Mouse (Mus musculus): ENCODE results near the gene Elane. TPM values are rescaled to one million over a fixed set of nuclear protein-coding genes. Genes with fewer than 3 reads are reported as not detected.

The Elane gene
- polyA plus RNA-seq, 1 experiment from 2014 or later: 0.53 TPM

GRCm38 (mm10) chr10:79930826-79931186 is 44.8 kb downstream of the Elane start:
- no peak overlapping the region for H3K27ac ChIP-seq
- H3K4me1 ChIP-seq: peaks cover 66% of the 10 kb centered on the region
- peaks cover 39% of the 10 kb centered on the region for H3K36me3 ChIP-seq
- no peaks in the 10 kb centered on the region for H3K27me3 ChIP-seq (replicated peaks)
- peak overlapping the region; percentile 5; the same call in 1 of the 2 replicates for H3K4me3 ChIP-seq
- peak overlapping the region; percentile 35; the same call in 1 of the 2 replicates for H3K9ac ChIP-seq
- ATAC-seq (ENCODE audit: low FRiP score, low read depth): no peak
- H3K4me2 ChIP-seq (replicated peaks): peak overlapping the region; percentile 93
- 77% methylated on average over 16 of the region's 16 CpGs for WGBS
- no peaks in the 10 kb centered on the region for H3K9me3 ChIP-seq

GRCm38 (mm10) chr10:79931797-79932196 is 45.8 kb downstream of the Elane start:
- H3K9ac ChIP-seq: no peak overlapping the region
- H3K27me3 ChIP-seq (replicated peaks): no peaks in the 10 kb centered on the region
- H3K27ac ChIP-seq: no peak overlapping the region
- H3K4me3 ChIP-seq: no peak overlapping the region
- whole genome bisulfite sequencing: 80% methylated on average over 9 of the region's 9 CpGs
- H3K4me2 ChIP-seq (replicated peaks): peak overlapping the region; percentile 12; the same call in 1 of the 2 replicates
- no peak for ATAC-seq (ENCODE audit: low FRiP score, low read depth)
- H3K9me3 ChIP-seq: no peaks in the 10 kb centered on the region
- peaks cover 63% of the 10 kb centered on the region for H3K4me1 ChIP-seq
- H3K36me3 ChIP-seq: peaks cover 44% of the 10 kb centered on the region

- WGBS: 16% methylated on average over 8 of the region's 8 CpGs
- peak overlapping the region; percentile 16; the same call in 1 of the 2 replicates for H3K27ac ChIP-seq
- H3K4me3 ChIP-seq: no peak overlapping the region
- H3K4me1 ChIP-seq: peaks cover 72% of the 10 kb centered on the region
- peaks cover 48% of the 10 kb centered on the region for H3K36me3 ChIP-seq
- H3K9me3 ChIP-seq: no peaks in the 10 kb centered on the region
- no peaks in the 10 kb centered on the region for H3K27me3 ChIP-seq (replicated peaks)
- H3K4me2 ChIP-seq (replicated peaks): peak overlapping the region; percentile 26
- H3K9ac ChIP-seq: peak overlapping the region; percentile 41; the same call in 1 of the 2 replicates
- no peak for ATAC-seq (ENCODE audit: low FRiP score, low read depth)
Measured at GRCm38 (mm10) chr10:79932736-79933135, 46.7 kb downstream of the Elane start.

- Histone ChIP-seq H3K4me2 (replicated peaks) (peak overlapping the region; percentile 26; the same call in 1 of the 2 replicates), H3K4me3 (no peak overlapping the region), H3K4me1 (peaks cover 76% of the 10 kb centered on the region), H3K27me3 (replicated peaks) (no peaks in the 10 kb centered on the region), H3K9ac (peak overlapping the region; percentile 19; the same call in 1 of the 2 replicates), H3K27ac (no peak overlapping the region), H3K36me3 (peaks cover 53% of the 10 kb centered on the region), H3K9me3 (no peaks in the 10 kb centered on the region)
- no peak for ATAC-seq (ENCODE audit: low FRiP score, low read depth)
- 70% methylated on average over 9 of the region's 9 CpGs for WGBS
Measured at GRCm38 (mm10) chr10:79933145-79933679, 47.2 kb downstream of the Elane start.

- peaks cover 53% of the 10 kb centered on the region for H3K36me3 ChIP-seq
- 23% methylated on average over 6 of the region's 6 CpGs for WGBS
- no peak overlapping the region for H3K27ac ChIP-seq
- H3K9me3 ChIP-seq: no peaks in the 10 kb centered on the region
- no peak for ATAC-seq (ENCODE audit: low FRiP score, low read depth)
- H3K9ac ChIP-seq: peak overlapping the region; percentile 19; the same call in 1 of the 2 replicates
- H3K4me3 ChIP-seq: no peak overlapping the region
- H3K4me1 ChIP-seq: peaks cover 71% of the 10 kb centered on the region
- no peaks in the 10 kb centered on the region for H3K27me3 ChIP-seq (replicated peaks)
- H3K4me2 ChIP-seq (replicated peaks): no peak overlapping the region
Measured at GRCm38 (mm10) chr10:79933861-79934260, 47.8 kb downstream of the Elane start.

- Histone ChIP-seq H3K4me3 (no peak overlapping the region), H3K27ac (no peak overlapping the region), H3K4me2 (replicated peaks) (no peak overlapping the region), H3K9me3 (no peaks in the 10 kb centered on the region), H3K27me3 (replicated peaks) (no peaks in the 10 kb centered on the region), H3K4me1 (peaks cover 67% of the 10 kb centered on the region), H3K36me3 (peaks cover 53% of the 10 kb centered on the region), H3K9ac (peak overlapping the region; percentile 26; the same call in 1 of the 2 replicates)
- WGBS: 66% methylated on average over 13 of the region's 13 CpGs
- ATAC-seq (ENCODE audit: low FRiP score, low read depth): no peak
Measured at GRCm38 (mm10) chr10:79934272-79934721, 48.2 kb downstream of the Elane start.

- no peak for ATAC-seq (ENCODE audit: low FRiP score, low read depth)
- peaks cover 60% of the 10 kb centered on the region for H3K4me1 ChIP-seq
- H3K9me3 ChIP-seq: no peaks in the 10 kb centered on the region
- no peak overlapping the region for H3K27ac ChIP-seq
- no peak overlapping the region for H3K4me3 ChIP-seq
- no peaks in the 10 kb centered on the region for H3K27me3 ChIP-seq (replicated peaks)
- H3K9ac ChIP-seq: no peak overlapping the region
- peaks cover 53% of the 10 kb centered on the region for H3K36me3 ChIP-seq
- 90% methylated on average over 16 of the region's 16 CpGs for whole genome bisulfite sequencing
- H3K4me2 ChIP-seq (replicated peaks): no peak overlapping the region
Measured at GRCm38 (mm10) chr10:79934794-79935569, 48.9 kb downstream of the Elane start.

GRCm38 (mm10) chr10:79936284-79936910 is 50.4 kb downstream of the Elane start:
- no peak overlapping the region for H3K4me3 ChIP-seq
- H3K27me3 ChIP-seq (replicated peaks): no peaks in the 10 kb centered on the region
- peaks cover 52% of the 10 kb centered on the region for H3K36me3 ChIP-seq
- 81% methylated on average over 10 of the region's 10 CpGs for WGBS
- peak overlapping the region; percentile 38; the same call in 1 of the 2 replicates for H3K9ac ChIP-seq
- no peak for ATAC-seq (ENCODE audit: low FRiP score, low read depth)
- 0 out of 2 replicates have a peak overlapping the region, but pooled peaks have one; percentile 9 for H3K4me2 ChIP-seq (replicated peaks)
- no peak overlapping the region for H3K27ac ChIP-seq
- H3K9me3 ChIP-seq: no peaks in the 10 kb centered on the region
- peaks cover 50% of the 10 kb centered on the region for H3K4me1 ChIP-seq

- Histone ChIP-seq H3K4me1 (peaks cover 46% of the 10 kb centered on the region), H3K27me3 (replicated peaks) (no peaks in the 10 kb centered on the region), H3K9ac (peak overlapping the region; percentile 38; the same call in 1 of the 2 replicates), H3K27ac (no peak overlapping the region), H3K4me3 (no peak overlapping the region), H3K9me3 (no peaks in the 10 kb centered on the region), H3K36me3 (peaks cover 52% of the 10 kb centered on the region), H3K4me2 (replicated peaks) (peak overlapping the region; percentile 9; the same call in 1 of the 2 replicates)
- ATAC-seq (ENCODE audit: low FRiP score, low read depth): no peak
- 84% methylated on average over 27 of the region's 27 CpGs for WGBS
Measured at GRCm38 (mm10) chr10:79936911-79937441, 50.9 kb downstream of the Elane start.

Small RNA genes lying within 50 kb of the gene (microRNA-seq; reads per million reads assigned to microRNA genes)
- not detected for gene Mir6910

Other genes starting within 250 kb of the Elane start
- gene Shc2, start 248.3 kb upstream of the Elane start, polyA plus RNA-seq (2016; fragmentation: Nextera tagmentation; extraction: Ambion mirVana): 35.5 and 43.9 TPM in 2 replicates
- not detected in 2 replicates for gene Odf3l2, start 240.5 kb upstream of the Elane start, polyA plus RNA-seq (2016; fragmentation: Nextera tagmentation; extraction: Ambion mirVana)
- gene Madcam1, start 221.7 kb upstream of the Elane start, polyA plus RNA-seq (2016; fragmentation: Nextera tagmentation; extraction: Ambion mirVana): 1.1 and 2.0 TPM in 2 replicates
- gene Tpgs1, start 216.9 kb upstream of the Elane start, polyA plus RNA-seq (2016; fragmentation: Nextera tagmentation; extraction: Ambion mirVana): 75.2 and 79.6 TPM in 2 replicates
- gene Cdc34, start 204.1 kb upstream of the Elane start, polyA plus RNA-seq (2016; fragmentation: Nextera tagmentation; extraction: Ambion mirVana): 136 and 141 TPM in 2 replicates
- gene Gzmm, start 197.2 kb upstream of the Elane start, polyA plus RNA-seq (2016; fragmentation: Nextera tagmentation; extraction: Ambion mirVana): 0.65 and 1.4 TPM in 2 replicates
- 634 and 639 TPM in 2 replicates for gene Bsg, start 181.8 kb upstream of the Elane start, polyA plus RNA-seq (2016; fragmentation: Nextera tagmentation; extraction: Ambion mirVana)
- gene Hcn2, start 169.6 kb upstream of the Elane start, polyA plus RNA-seq (2016; fragmentation: Nextera tagmentation; extraction: Ambion mirVana): 0.61 and 0.79 TPM in 2 replicates
- 44.7 and 44.9 TPM in 2 replicates for gene Polrmt, start 139.7 kb upstream of the Elane start, polyA plus RNA-seq (2016; fragmentation: Nextera tagmentation; extraction: Ambion mirVana)
- 0.55 and 1.2 TPM in 2 replicates for gene Fgf22, start 131.2 kb upstream of the Elane start, polyA plus RNA-seq (2016; fragmentation: Nextera tagmentation; extraction: Ambion mirVana)
- 115 and 118 TPM in 2 replicates for gene Rnf126, start 119.3 kb upstream of the Elane start, polyA plus RNA-seq (2016; fragmentation: Nextera tagmentation; extraction: Ambion mirVana)
- gene Fstl3, start 109.0 kb upstream of the Elane start, polyA plus RNA-seq (2016; fragmentation: Nextera tagmentation; extraction: Ambion mirVana): 1.5 and 2.0 TPM in 2 replicates
- gene Prss57, start 95.3 kb upstream of the Elane start, polyA plus RNA-seq (2016; fragmentation: Nextera tagmentation; extraction: Ambion mirVana): 0.16 and 0.42 TPM in 2 replicates
- gene Palm, start 92.7 kb upstream of the Elane start, polyA plus RNA-seq (2016; fragmentation: Nextera tagmentation; extraction: Ambion mirVana): 196 and 205 TPM in 2 replicates
- gene Misp, start 65.3 kb upstream of the Elane start, polyA plus RNA-seq (2016; fragmentation: Nextera tagmentation; extraction: Ambion mirVana): 1.6 and 2.3 TPM in 2 replicates
- 180 and 189 TPM in 2 replicates for gene Ptbp1, start 31.8 kb upstream of the Elane start, polyA plus RNA-seq (2016; fragmentation: Nextera tagmentation; extraction: Ambion mirVana)
- gene Prtn3, start 11.8 kb upstream of the Elane start, polyA plus RNA-seq (2016; fragmentation: Nextera tagmentation; extraction: Ambion mirVana): 12.6 and 15.5 TPM in 2 replicates
- 296 and 301 TPM in 2 replicates for gene Plppr3, start 11.6 kb upstream of the Elane start, polyA plus RNA-seq (2016; fragmentation: Nextera tagmentation; extraction: Ambion mirVana)
- not detected in 2 replicates for gene Cfd, start 4.6 kb downstream of the Elane start, polyA plus RNA-seq (2016; fragmentation: Nextera tagmentation; extraction: Ambion mirVana)
- 60.5 and 62.6 TPM in 2 replicates for gene Med16, start 22.7 kb downstream of the Elane start, polyA plus RNA-seq (2016; fragmentation: Nextera tagmentation; extraction: Ambion mirVana)
- gene Gm26602, start 24.6 kb downstream of the Elane start, polyA plus RNA-seq (2016; fragmentation: Nextera tagmentation; extraction: Ambion mirVana): 28.4 and 40.5 TPM in 2 replicates
- gene Kiss1r, start 30.7 kb downstream of the Elane start, polyA plus RNA-seq (2016; fragmentation: Nextera tagmentation; extraction: Ambion mirVana): 1.1 and 1.3 TPM in 2 replicates
- gene R3hdm4, start 35.0 kb downstream of the Elane start, polyA plus RNA-seq (2016; fragmentation: Nextera tagmentation; extraction: Ambion mirVana): 185 and 186 TPM in 2 replicates
- gene Arid3a, start 40.8 kb downstream of the Elane start, polyA plus RNA-seq (2016; fragmentation: Nextera tagmentation; extraction: Ambion mirVana): 4.9 and 7.7 TPM in 2 replicates
- gene Wdr18, start 73.9 kb downstream of the Elane start, polyA plus RNA-seq (2016; fragmentation: Nextera tagmentation; extraction: Ambion mirVana): 84.5 and 98.3 TPM in 2 replicates
- 0.24 and 0.40 TPM in 2 replicates for gene Grin3b, start 84.5 kb downstream of the Elane start, polyA plus RNA-seq (2016; fragmentation: Nextera tagmentation; extraction: Ambion mirVana)
- gene Tmem259, start 98.1 kb downstream of the Elane start, polyA plus RNA-seq (2016; fragmentation: Nextera tagmentation; extraction: Ambion mirVana): 26.3 and 27.7 TPM in 2 replicates
- gene Cnn2, start 102.3 kb downstream of the Elane start, polyA plus RNA-seq (2016; fragmentation: Nextera tagmentation; extraction: Ambion mirVana): 106 and 107 TPM in 2 replicates
- gene Abca7, start 110.2 kb downstream of the Elane start, polyA plus RNA-seq (2016; fragmentation: Nextera tagmentation; extraction: Ambion mirVana): 9.9 and 10.7 TPM in 2 replicates
- gene Arhgap45, start 130.4 kb downstream of the Elane start, polyA plus RNA-seq (2016; fragmentation: Nextera tagmentation; extraction: Ambion mirVana): 4.3 and 4.7 TPM in 2 replicates
- 160 and 166 TPM in 2 replicates for gene Polr2e, start 153.5 kb downstream of the Elane start, polyA plus RNA-seq (2016; fragmentation: Nextera tagmentation; extraction: Ambion mirVana)
- 499 and 515 TPM in 2 replicates for gene Gpx4, start 160.9 kb downstream of the Elane start, polyA plus RNA-seq (2016; fragmentation: Nextera tagmentation; extraction: Ambion mirVana)
- 15.1 and 15.4 TPM in 2 replicates for gene Sbno2, start 219.3 kb downstream of the Elane start, polyA plus RNA-seq (2016; fragmentation: Nextera tagmentation; extraction: Ambion mirVana)
- gene Stk11, start 229.6 kb downstream of the Elane start, polyA plus RNA-seq (2016; fragmentation: Nextera tagmentation; extraction: Ambion mirVana): 17.4 and 23.9 TPM in 2 replicates

Data from neural tube, embryonic 12.5 days (tissue).